Mouse (Mus musculus): ENCODE results near the gene Gm6526. TPM values are rescaled to one million over a fixed set of nuclear protein-coding genes. Genes with fewer than 3 reads are reported as not detected.
"Not testable (repeated sequence)": the region's sequence is repeated elsewhere in the genome, so short reads cannot be mapped to it uniquely, and the experiment has no call there.

Gm6526 gene
- polyA plus RNA-seq (2011; ENCODE audit: insufficient read depth, insufficient read length, low replicate concordance, missing spikeins) = not detected in 2 replicates

GRCm38 (mm10) chr14:43747566-43747965 lies at the start of gene Gm6526:
Gene Gm6526, plus strand, starts transcription at chr14:43747866.
- not testable (repeated sequence) for H3K4me1 ChIP-seq (ENCODE audit: control insufficient read depth, insufficient read depth, low read length); H3K4me3 ChIP-seq (replicated peaks; ENCODE audit: control insufficient read depth, low read depth, low read length); H3K27ac ChIP-seq (ENCODE audit: control insufficient read depth, insufficient read depth, low read depth, low read length, poor library complexity)
- WGBS = 70% methylated on average over 4 of the region's 4 CpGs

- not testable (repeated sequence) for H3K4me1 ChIP-seq (ENCODE audit: control insufficient read depth, insufficient read depth, low read length); H3K4me3 ChIP-seq (replicated peaks; ENCODE audit: control insufficient read depth, low read depth, low read length); H3K27ac ChIP-seq (ENCODE audit: control insufficient read depth, insufficient read depth, low read depth, low read length, poor library complexity)
- 80% methylated on average over 3 of the region's 3 CpGs for WGBS
Measured at GRCm38 (mm10) chr14:43727385-43727784, 20.3 kb upstream of the Gm6526 start, which contains the start of gene Gm16506. Gene Gm16506, minus strand, starts transcription at chr14:43727485.

- H3K4me3 ChIP-seq (replicated peaks; ENCODE audit: control insufficient read depth, low read depth, low read length); H3K27ac ChIP-seq (ENCODE audit: control insufficient read depth, insufficient read depth, low read depth, low read length, poor library complexity); H3K4me1 ChIP-seq (ENCODE audit: control insufficient read depth, insufficient read depth, low read length): not testable (repeated sequence)
- 81% methylated on average over 3 of the region's 3 CpGs for WGBS
Measured at GRCm38 (mm10) chr14:43784645-43785044, 37.0 kb downstream of the Gm6526 start, which contains the start of gene Gm8180. Gene Gm8180, minus strand, starts transcription at chr14:43784745.

- H3K27ac ChIP-seq (ENCODE audit: control insufficient read depth, insufficient read depth, low read depth, low read length, poor library complexity); H3K4me3 ChIP-seq (replicated peaks; ENCODE audit: control insufficient read depth, low read depth, low read length); H3K4me1 ChIP-seq (ENCODE audit: control insufficient read depth, insufficient read depth, low read length): not testable (repeated sequence)
- WGBS = 81% methylated on average over 5 of the region's 5 CpGs
Measured at GRCm38 (mm10) chr14:43793811-43794210, 46.1 kb downstream of the Gm6526 start.

DNA sequence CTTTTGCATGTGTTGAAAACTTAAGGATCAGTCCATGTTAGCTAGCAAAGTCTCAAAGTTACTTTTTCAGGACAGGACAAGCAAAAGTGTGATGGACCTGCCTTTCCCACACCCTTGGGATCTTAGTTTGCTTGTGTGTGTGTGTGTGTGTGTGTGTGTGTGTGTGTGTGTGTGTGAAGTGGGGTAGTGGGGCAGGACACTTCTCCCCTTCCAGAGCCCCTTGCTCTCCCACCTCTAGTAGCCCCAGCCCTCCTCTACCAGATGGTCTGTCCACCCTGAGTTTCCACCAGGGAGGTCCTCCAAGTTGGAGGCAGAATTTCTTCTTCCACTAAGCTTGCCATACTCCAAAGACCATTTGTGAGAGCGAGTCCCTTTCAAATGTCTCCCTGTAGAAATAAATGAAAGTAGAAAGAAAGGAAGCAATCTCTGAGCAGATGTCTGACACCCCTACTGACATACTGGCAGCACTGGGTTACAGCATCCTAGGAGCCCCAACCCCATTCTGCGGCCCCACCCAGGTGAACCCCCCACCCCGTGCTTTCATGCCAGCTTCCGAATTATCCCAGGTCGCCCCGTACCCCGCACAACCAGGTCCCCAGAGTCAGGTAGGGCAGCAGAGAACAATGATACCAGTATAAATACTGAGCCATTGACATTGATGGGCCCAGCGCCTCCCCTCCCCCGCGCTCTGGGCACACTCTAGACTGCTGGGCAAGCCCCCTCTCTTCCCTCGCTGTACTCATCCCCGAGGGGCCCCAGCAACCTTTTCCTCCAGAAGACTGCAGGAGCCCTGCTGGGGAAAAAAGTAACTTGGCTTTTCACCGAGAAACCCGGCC lies 48.6 kb downstream of the Gm6526 start:
- Histone ChIP-seq H3K4me1 (ENCODE audit: control insufficient read depth, insufficient read depth, low read length) (no peaks in the 10 kb centered on the region), H3K4me3 (replicated peaks; ENCODE audit: control insufficient read depth, low read depth, low read length) (no peak overlapping the region)
- TF ChIP-seq POLR2A (IDR thresholded peaks at IDR 0.05; ENCODE audit: borderline replicate concordance, control insufficient read depth, low read depth, low read length) (no peak), CTCF (IDR thresholded peaks at IDR 0.05; ENCODE audit: control insufficient read depth, insufficient read depth, low read length) (no peak)

DNA sequence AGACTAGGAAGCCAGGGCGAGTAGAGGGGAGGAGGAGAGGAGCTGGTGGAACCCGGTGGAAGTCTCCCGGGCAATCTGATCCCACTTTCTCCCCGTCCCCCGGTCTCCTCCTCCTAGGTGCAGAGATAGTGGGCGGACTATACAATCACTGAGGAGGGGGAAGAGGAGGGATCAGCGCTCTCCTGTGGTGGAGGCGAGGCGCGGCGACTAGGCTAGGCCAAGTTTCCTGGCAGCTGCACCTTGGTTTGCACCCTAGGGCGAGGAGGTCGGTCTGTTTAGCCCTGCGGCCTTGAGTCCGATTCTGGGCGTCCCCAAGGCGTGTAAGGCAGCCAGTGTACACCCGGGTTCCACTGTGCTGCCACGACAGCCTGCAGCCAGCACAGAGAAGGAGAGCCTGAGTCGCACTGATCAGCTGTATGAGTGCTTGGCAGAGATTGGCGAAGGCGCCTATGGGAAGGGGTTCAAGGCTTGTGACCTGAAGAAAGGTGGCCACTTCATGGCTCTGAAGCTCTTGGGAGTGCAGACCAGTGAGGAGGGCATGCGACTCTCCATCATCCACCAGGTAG lies 49.3 kb downstream of the Gm6526 start:
- not testable (repeated sequence) for H3K4me3 ChIP-seq (replicated peaks; ENCODE audit: control insufficient read depth, low read depth, low read length); H3K4me1 ChIP-seq (ENCODE audit: control insufficient read depth, insufficient read depth, low read length); H3K27ac ChIP-seq (ENCODE audit: control insufficient read depth, insufficient read depth, low read depth, low read length, poor library complexity)
- WGBS = 15% methylated on average over 23 of the region's 23 CpGs

More for the DNA sequence above, 48.6 kb downstream of the Gm6526 start:
- H3K27ac ChIP-seq (ENCODE audit: control insufficient read depth, insufficient read depth, low read depth, low read length, poor library complexity) = no peak overlapping the region
- WGBS = 23% methylated on average over 14 of the region's 14 CpGs

- not testable (repeated sequence) for H3K27ac ChIP-seq (ENCODE audit: control insufficient read depth, insufficient read depth, low read depth, low read length, poor library complexity); H3K4me1 ChIP-seq (ENCODE audit: control insufficient read depth, insufficient read depth, low read length); H3K4me3 ChIP-seq (replicated peaks; ENCODE audit: control insufficient read depth, low read depth, low read length)
- WGBS = 17% methylated on average over 7 of the region's 7 CpGs
Measured at GRCm38 (mm10) chr14:43804435-43804834, 56.8 kb downstream of the Gm6526 start.

Other genes with a start within 250 kb of the Gm6526 start
- gene Gm5799, start 204.3 kb upstream of the Gm6526 start, polyA plus RNA-seq (2011; ENCODE audit: insufficient read depth, insufficient read length, low replicate concordance, missing spikeins) = not detected in 2 replicates
- gene Gm17654, start 168.7 kb upstream of the Gm6526 start, polyA plus RNA-seq (2011; ENCODE audit: insufficient read depth, insufficient read length, low replicate concordance, missing spikeins) = not detected in 2 replicates
- gene Gm10375, start 139.9 kb upstream of the Gm6526 start, polyA plus RNA-seq (2011; ENCODE audit: insufficient read depth, insufficient read length, low replicate concordance, missing spikeins) = not detected in 2 replicates
- not detected in 2 replicates for gene Gm8165, start 70.7 kb upstream of the Gm6526 start, polyA plus RNA-seq (2011; ENCODE audit: insufficient read depth, insufficient read length, low replicate concordance, missing spikeins)
- 7.5 and 9.6 TPM in 2 replicates for gene Gm7324, start 50.0 kb upstream of the Gm6526 start, polyA plus RNA-seq (2011; ENCODE audit: insufficient read depth, insufficient read length, low replicate concordance, missing spikeins)
- gene Gm16506, start 20.4 kb upstream of the Gm6526 start, polyA plus RNA-seq (2011; ENCODE audit: insufficient read depth, insufficient read length, low replicate concordance, missing spikeins) = not detected in 2 replicates
- not detected in 2 replicates for gene Gm8180, start 36.9 kb downstream of the Gm6526 start, polyA plus RNA-seq (2011; ENCODE audit: insufficient read depth, insufficient read length, low replicate concordance, missing spikeins)
- gene Ear1, start 127.7 kb downstream of the Gm6526 start, polyA plus RNA-seq (2011; ENCODE audit: insufficient read depth, insufficient read length, low replicate concordance, missing spikeins) = 3.0 and 22.3 TPM in 2 replicates
- not detected in 2 replicates for gene Ear10, start 175.7 kb downstream of the Gm6526 start, polyA plus RNA-seq (2011; ENCODE audit: insufficient read depth, insufficient read length, low replicate concordance, missing spikeins)
- 1.5 and 4.8 TPM in 2 replicates for gene Gm8113, start 177.5 kb downstream of the Gm6526 start, polyA plus RNA-seq (2011; ENCODE audit: insufficient read depth, insufficient read length, low replicate concordance, missing spikeins)
- gene Ang5, start 209.2 kb downstream of the Gm6526 start, polyA plus RNA-seq (2011; ENCODE audit: insufficient read depth, insufficient read length, low replicate concordance, missing spikeins) = not detected in 2 replicates

Data from bone marrow, adult 2 months (tissue).